In genomic region chr10:46785723-46786122, GRCm38 (mm10) we compare ENCODE assay signal across 8 mouse cellular contexts.
DNase-seq lines count a peak whose midpoint lies in the region; ATAC-seq and TF ChIP-seq lines count a peak whose summit lies in the region.
"Not testable (repeated sequence)": the region's sequence is repeated elsewhere in the genome, so short reads cannot be mapped to it uniquely, and the experiment has no call there.

No protein-coding gene starts in this region.

- 9% methylated on average over 7 of the region's 7 CpGs for WGBS in heart, adult 2 months
- whole genome bisulfite sequencing in heart, embryonic 14.5 days = 6% methylated on average over 7 of the region's 7 CpGs
- 60% methylated on average over 7 of the region's 7 CpGs for WGBS in kidney, postnatal 0 days
- WGBS in lung, embryonic 15.5 days = 28% methylated on average over 7 of the region's 7 CpGs

- H3K4me2 ChIP-seq in heart, embryonic 14.5 days (ENCODE audit: low read length); kidney, postnatal 0 days (ENCODE audit: low read length); lung, embryonic 15.5 days: not testable (repeated sequence)

- H3K36me3 ChIP-seq in heart, adult 2 months (ENCODE audit: control insufficient read depth, insufficient read depth, low read length); heart, embryonic 14.5 days (ENCODE audit: control insufficient read depth, insufficient read depth, low read length); kidney, postnatal 0 days (ENCODE audit: insufficient read depth, low read length); lung, embryonic 15.5 days: not testable (repeated sequence)

- not testable (repeated sequence) for TF ChIP-seq CTCF in heart, adult 2 months (IDR thresholded peaks at IDR 0.05); kidney, postnatal 0 days (IDR thresholded peaks at IDR 0.05; ENCODE audit: low read depth)

- DNase-seq in 3T3-L1 (ENCODE audit: low read depth, low spot score) (peak; percentile 64), MN1 (ENCODE audit: low spot score) (peak; percentile 90)
- DNase-seq in heart, adult 2 months = peak; percentile 54 to 61
- DNase-seq in heart, postnatal 4 days = peak; percentile 81
- peak; percentile 27 for DNase-seq in kidney, postnatal 0 days (ENCODE audit: low spot score)
- DNase-seq in urinary bladder, adult 18-20 months (ENCODE audit: low spot score in 2 of 2) = peak; percentile 53 to 71

- H3K79me2 ChIP-seq in heart, adult 2 months (replicated peaks; ENCODE audit: control insufficient read depth, insufficient read depth, low read length) = not testable (repeated sequence)

- peak; percentile 80 for ATAC-seq in heart, embryonic 14.5 days (ENCODE audit: insufficient number of reproducible peaks, insufficient read depth, low FRiP score, low read depth)
- not testable (repeated sequence) for ATAC-seq in kidney, postnatal 0 days (replicated peaks; ENCODE audit: low FRiP score, low read depth)
- peak; percentile 67; the same call in 1 of the 2 replicates for ATAC-seq in lung, embryonic 15.5 days (ENCODE audit: borderline replicate concordance, extremely low read depth, low FRiP score, low TSS enrichment)

- H3K27me3 ChIP-seq in heart, adult 2 months (ENCODE audit: control insufficient read depth, insufficient read depth, low read length); heart, embryonic 14.5 days (ENCODE audit: control insufficient read depth, insufficient read depth, low read length); kidney, postnatal 0 days (ENCODE audit: insufficient read depth, low read length); lung, embryonic 15.5 days: not testable (repeated sequence)

- not testable (repeated sequence) for H3K9ac ChIP-seq in heart, adult 2 months (ENCODE audit: low read depth, low read length); heart, embryonic 14.5 days (ENCODE audit: low read length); kidney, postnatal 0 days (ENCODE audit: low read depth, low read length); lung, embryonic 15.5 days

- not testable (repeated sequence) for TF ChIP-seq EP300 in heart, adult 2 months (IDR thresholded peaks at IDR 0.05; ENCODE audit: insufficient read depth, low read depth, low read length)

- H3K27ac ChIP-seq in heart, adult 2 months; kidney, postnatal 0 days; lung, embryonic 15.5 days: not testable (repeated sequence)
- H3K27ac ChIP-seq in heart, embryonic 14.5 days (replicated peaks in 1 of 2; ENCODE audit: control insufficient read depth in 1 of 2, insufficient read depth in 1 of 2, low read depth in 2 of 2, low read length in 2 of 2) = peak overlapping the region; percentile 75 to 81; a peak in 3 of 4 replicates

- H3K4me3 ChIP-seq in heart, adult 2 months; heart, embryonic 14.5 days (ENCODE audit: control insufficient read depth in 1 of 2, insufficient read depth in 1 of 2, low read depth in 1 of 2, low read length in 2 of 2); kidney, postnatal 0 days (replicated peaks; ENCODE audit: low read depth, low read length); lung, embryonic 15.5 days: not testable (repeated sequence)

- not testable (repeated sequence) for TF ChIP-seq POLR2A in heart, adult 2 months (IDR thresholded peaks at IDR 0.05; ENCODE audit: insufficient read depth, low read depth, low read length)

- H3K9me3 ChIP-seq in heart, embryonic 14.5 days (ENCODE audit: control insufficient read depth, low read length); kidney, postnatal 0 days (replicated peaks; ENCODE audit: low read length); lung, embryonic 15.5 days: not testable (repeated sequence)

- intact Hi-C loops in heart, adult 2 months (cut with DNase I) = not testable (repeated sequence)

- not testable (repeated sequence) for H3K4me1 ChIP-seq in heart, adult 2 months (ENCODE audit: control insufficient read depth, insufficient read depth, low read length); heart, embryonic 14.5 days (ENCODE audit: control insufficient read depth in 2 of 2, insufficient read depth in 2 of 2, low read length in 2 of 2); kidney, postnatal 0 days (replicated peaks; ENCODE audit: insufficient read depth, low read length); lung, embryonic 15.5 days

Comparison
In these comparisons a context has a peak if more than half of its experiments do, and no peak if none do; other contexts are left out.
1. DNase-seq: peak in every context shown above with its lines; median percentile 90 in MN1; 81 in heart, postnatal 4 days; 64 in 3T3-L1; 62 in urinary bladder, adult 18-20 months; 58 in heart, adult 2 months; 27 in kidney, postnatal 0 days.